Mouse (Mus musculus): ENCODE measurements around the gene Ogfr.
A peak's percentile ranks its signal among the peaks of the same experiment; 100 is the strongest.

The Ogfr gene

GRCm38 (mm10) chr2:180589123-180589831 is at the start of gene Ogfr:
TSS of gene Ogfr (plus strand) at chr2:180589245.
- peak; percentile 77 for ATAC-seq (ENCODE audit: low TSS enrichment)

GRCm38 (mm10) chr2:180543675-180544074 is 45.4 kb upstream of the Ogfr start:
- no peak for ATAC-seq (ENCODE audit: low TSS enrichment)

- no peak for ATAC-seq (ENCODE audit: low TSS enrichment)
These were observed 44.0 kb upstream of the Ogfr start for GRCm38 (mm10) chr2:180545046-180545445.

GRCm38 (mm10) chr2:180547384-180548106 is 41.5 kb upstream of the Ogfr start:
- no peak for ATAC-seq (ENCODE audit: low TSS enrichment)

- no peak for ATAC-seq (ENCODE audit: low TSS enrichment)
These were observed 36.7 kb upstream of the Ogfr start for GRCm38 (mm10) chr2:180552340-180552739.

- ATAC-seq (ENCODE audit: low TSS enrichment): no peak
These were observed 33.8 kb upstream of the Ogfr start for GRCm38 (mm10) chr2:180555219-180555618.

GRCm38 (mm10) chr2:180556470-180556869 is 32.6 kb upstream of the Ogfr start:
- ATAC-seq (ENCODE audit: low TSS enrichment): no peak

GRCm38 (mm10) chr2:180560245-180560644 is 28.8 kb upstream of the Ogfr start:
- ATAC-seq (ENCODE audit: low TSS enrichment): no peak

GRCm38 (mm10) chr2:180562146-180562545 is 26.9 kb upstream of the Ogfr start:
- no peak for ATAC-seq (ENCODE audit: low TSS enrichment)

- ATAC-seq (ENCODE audit: low TSS enrichment): no peak
These were observed 25.7 kb upstream of the Ogfr start for GRCm38 (mm10) chr2:180563296-180563695.

GRCm38 (mm10) chr2:180563841-180564240 is 25.2 kb upstream of the Ogfr start:
- no peak for ATAC-seq (ENCODE audit: low TSS enrichment)

GRCm38 (mm10) chr2:180566240-180566913 is 22.7 kb upstream of the Ogfr start:
- no peak; the same call in 1 of the 2 replicates for ATAC-seq (ENCODE audit: low TSS enrichment)

GRCm38 (mm10) chr2:180569028-180569643 is 19.9 kb upstream of the Ogfr start:
- ATAC-seq (ENCODE audit: low TSS enrichment): no peak

GRCm38 (mm10) chr2:180576482-180576881 is 12.6 kb upstream of the Ogfr start:
- ATAC-seq (ENCODE audit: low TSS enrichment): no peak

GRCm38 (mm10) chr2:180578686-180579085 is 10.4 kb upstream of the Ogfr start:
- 0 out of 2 replicates have a peak, but pooled peaks have one; percentile 56 for ATAC-seq (ENCODE audit: low TSS enrichment)

GRCm38 (mm10) chr2:180581002-180581401 is 8.0 kb upstream of the Ogfr start, which contains the start of gene Mrgbp:
TSS of gene Mrgbp (plus strand) at chr2:180581304.
- no peak for ATAC-seq (ENCODE audit: low TSS enrichment)

GRCm38 (mm10) chr2:180582481-180583153 is 6.4 kb upstream of the Ogfr start:
- ATAC-seq (ENCODE audit: low TSS enrichment): peak; percentile 80

GRCm38 (mm10) chr2:180583154-180583507 is 5.9 kb upstream of the Ogfr start:
- no peak for ATAC-seq (ENCODE audit: low TSS enrichment)

GRCm38 (mm10) chr2:180588736-180589122 is 316 bp upstream of the Ogfr start:
- no peak for ATAC-seq (ENCODE audit: low TSS enrichment)

- ATAC-seq (ENCODE audit: low TSS enrichment): no peak
These were observed 8.4 kb downstream of the Ogfr start, which contains the start of gene Col9a3 for GRCm38 (mm10) chr2:180597490-180597889. TSS of gene Col9a3 (plus strand) at chr2:180597790.

GRCm38 (mm10) chr2:180598157-180598705 is 9.2 kb downstream of the Ogfr start:
- ATAC-seq (ENCODE audit: low TSS enrichment): 0 out of 2 replicates have a peak, but pooled peaks have one; percentile 21

Measured in frontal cortex, adult (tissue).